Mouse (Mus musculus) thymus, adult 2 months (tissue): ENCODE results near the gene Gpc6. TPM values are rescaled to one million over a fixed set of nuclear protein-coding genes. Genes with fewer than 3 reads are reported as not detected.

Experiments
- DNase-seq: peaks from one replicate; pipeline ENCODE4 v3.0.0; 2021
- H3K27ac ChIP-seq: fragments of 200-500 bp; 2 replicates; pipeline ENCODE4 v1.5.1; 2012; ENCODE audit warnings: low read length, control low read depth; ENCODE audit not compliant: control insufficient read depth, insufficient read depth
- H3K27me3 ChIP-seq: fragments of 200-500 bp; 2 replicates; pipeline ENCODE4 v1.6.1; 2012; ENCODE audit warnings: mild to moderate bottlenecking, low read length, moderate library complexity, mixed read lengths; ENCODE audit not compliant: control insufficient read depth, insufficient read depth
- H3K36me3 ChIP-seq: fragments of 200-500 bp; 2 replicates; pipeline ENCODE4 v1.6.1; 2012; ENCODE audit warnings: mild to moderate bottlenecking, low read length, moderate library complexity; ENCODE audit not compliant: control insufficient read depth, insufficient read depth
- H3K4me1 ChIP-seq: fragments of 200-500 bp; replicated peaks from 2 replicates; pipeline ENCODE4 v1.6.1; 2012; ENCODE audit warnings: low read length; ENCODE audit not compliant: control insufficient read depth, insufficient read depth
- H3K4me3 ChIP-seq: fragments of 200-500 bp; 2 replicates; pipeline ENCODE4 v1.5.1; 2012; ENCODE audit warnings: mild to moderate bottlenecking, low read length, control low read depth, moderate library complexity; ENCODE audit not compliant: control insufficient read depth, insufficient read depth
- CTCF ChIP-seq: fragments of 200-500 bp; IDR thresholded peaks from 2 replicates; pipeline ENCODE4 v1.5.1; 2012; ENCODE audit warnings: mild to moderate bottlenecking, control low read depth, low read length, moderate library complexity, borderline replicate concordance; ENCODE audit not compliant: control insufficient read depth, poor library complexity, insufficient read depth; ENCODE audit errors: extremely low read depth
- POLR2A ChIP-seq: fragments of 200-500 bp; IDR thresholded peaks from 2 replicates; pipeline ENCODE4 v1.6.1; 2012; ENCODE audit warnings: mild to moderate bottlenecking, low read length, control low read depth, moderate library complexity; ENCODE audit not compliant: control insufficient read depth, poor library complexity, insufficient read depth; ENCODE audit errors: extremely low read depth
- WGBS: fragments of 180-500 bp; shearing (Covaris S2); methylation state at CpG from one replicate; pipeline ENCODE4 v1.1.7; 2018; 5-methylcytosine and 5-hydroxymethylcytosine counted together
- polyA plus RNA-seq: library from polyadenylated mRNA; depleted of rRNA; stranded (reverse); fragments of >200 nt; gene quantifications from 2 replicates; pipeline ENCODE4 v1.2.3, GENCODE M21; 2012

Gene Gpc6
- polyA plus RNA-seq, 1 experiment: 1.5 TPM

DNA sequence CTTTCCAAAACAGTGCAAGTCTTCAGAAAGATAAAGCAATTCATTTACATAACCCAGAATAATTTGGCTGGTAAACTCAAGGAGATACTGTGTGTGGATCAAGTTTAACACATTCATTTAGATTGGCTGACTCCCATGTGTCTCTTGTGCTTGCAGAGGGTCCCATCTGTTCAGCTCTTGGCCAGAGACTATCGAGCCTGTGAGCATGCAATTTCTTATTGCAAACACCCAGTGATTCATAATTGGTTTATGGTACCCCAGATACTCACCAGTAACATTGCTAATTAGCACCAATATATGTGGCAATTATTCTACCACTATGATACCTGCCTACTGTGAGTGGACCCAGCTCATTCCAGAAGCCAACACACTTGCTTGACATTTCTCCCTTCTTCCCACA lies 87.9 kb downstream of the Gpc6 start:
- Histone ChIP-seq H3K4me1 (no peaks in the 10 kb centered on the region), H3K4me3 (no peak overlapping the region), H3K27ac (no peak overlapping the region), H3K27me3 (no peaks in the 10 kb centered on the region), H3K36me3 (no peaks in the 10 kb centered on the region)
- TF ChIP-seq CTCF (no peak), POLR2A (no peak)
- 82% methylated on average over 1 of the region's 1 CpGs for WGBS
- DNase-seq: no peak

DNA sequence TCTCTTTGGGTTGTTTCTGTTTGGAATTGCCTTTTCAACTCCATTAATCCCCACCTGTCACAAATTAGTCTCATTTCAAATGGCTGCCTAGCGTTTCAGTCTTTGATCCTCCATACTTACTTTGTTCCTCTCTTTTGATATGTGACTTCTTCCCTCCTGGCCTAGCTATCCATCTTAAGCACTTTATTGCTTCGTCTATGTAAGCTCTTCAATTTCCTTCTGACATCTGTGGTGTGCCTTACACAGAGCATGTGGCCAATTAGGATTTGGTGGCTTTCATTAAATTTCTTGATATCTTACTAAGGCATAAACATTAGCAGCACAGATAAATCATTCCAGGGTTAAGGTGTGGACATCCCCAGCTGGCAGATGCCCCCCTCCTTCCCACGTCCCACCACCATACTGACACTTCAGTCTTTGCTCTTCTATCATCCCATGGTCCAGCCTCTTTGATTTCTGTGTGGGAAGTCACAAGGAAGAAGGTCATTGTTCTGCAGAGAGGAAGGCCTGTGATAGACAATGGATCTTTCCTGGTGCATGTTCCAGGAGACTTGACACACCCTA lies 88.5 kb downstream of the Gpc6 start:
- 75% methylated on average over 3 of the region's 3 CpGs for WGBS
- TF ChIP-seq POLR2A: no peak
- no peak for TF ChIP-seq CTCF
- DNase-seq: no peak
- Histone ChIP-seq H3K27me3 (no peaks in the 10 kb centered on the region), H3K4me1 (no peaks in the 10 kb centered on the region), H3K27ac (no peak overlapping the region), H3K36me3 (no peaks in the 10 kb centered on the region), H3K4me3 (no peak overlapping the region)

GRCm38 (mm10) chr14:117015333-117015922 lies 90.3 kb downstream of the Gpc6 start:
- Histone ChIP-seq H3K4me3 (no peak overlapping the region), H3K4me1 (no peaks in the 10 kb centered on the region), H3K27me3 (no peaks in the 10 kb centered on the region), H3K27ac (no peak overlapping the region), H3K36me3 (no peaks in the 10 kb centered on the region)
- WGBS: 71% methylated on average over 4 of the region's 4 CpGs
- TF ChIP-seq CTCF (no peak), POLR2A (no peak)
- DNase-seq: no peak

- H3K4me1 ChIP-seq: no peaks in the 10 kb centered on the region
- TF ChIP-seq POLR2A (no peak), CTCF (no peak)
- 81% methylated on average over 5 of the region's 5 CpGs for WGBS
- H3K27me3 ChIP-seq: no peaks in the 10 kb centered on the region
- H3K27ac ChIP-seq: no peak overlapping the region
- H3K4me3 ChIP-seq: no peak overlapping the region
- no peak for DNase-seq
- no peaks in the 10 kb centered on the region for H3K36me3 ChIP-seq
These were observed 97.2 kb downstream of the Gpc6 start for GRCm38 (mm10) chr14:117022180-117022799.

DNA sequence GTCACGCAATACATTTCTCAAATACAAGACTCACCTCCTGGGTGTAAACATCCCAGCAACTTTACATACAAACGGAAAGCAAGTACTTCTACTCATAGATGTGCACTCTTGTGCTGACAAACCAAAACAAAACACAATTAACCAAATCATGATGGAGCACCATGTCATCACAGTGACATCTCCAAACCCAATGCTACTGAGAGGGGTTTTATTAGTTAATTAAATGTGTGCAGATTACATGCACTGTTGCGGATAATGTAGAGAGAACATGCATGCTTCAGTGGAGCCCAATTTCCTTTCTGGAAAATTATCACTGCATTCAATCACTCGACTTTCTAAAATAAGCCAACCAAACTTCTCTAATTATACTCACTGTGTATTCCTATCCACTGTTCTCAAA lies 109.0 kb downstream of the Gpc6 start:
- 88% methylated on average over 4 of the region's 4 CpGs for WGBS
- Histone ChIP-seq H3K36me3 (no peaks in the 10 kb centered on the region), H3K27ac (no peak overlapping the region), H3K4me1 (no peaks in the 10 kb centered on the region), H3K27me3 (no peaks in the 10 kb centered on the region), H3K4me3 (no peak overlapping the region)
- DNase-seq: no peak
- no peak for TF ChIP-seq CTCF
- TF ChIP-seq POLR2A: no peak

- H3K27ac ChIP-seq: no peak overlapping the region
- no peaks in the 10 kb centered on the region for H3K36me3 ChIP-seq
- no peak for DNase-seq
- WGBS: 95% methylated on average over 5 of the region's 5 CpGs
- H3K4me1 ChIP-seq: no peaks in the 10 kb centered on the region
- H3K27me3 ChIP-seq: no peaks in the 10 kb centered on the region
- no peak overlapping the region for H3K4me3 ChIP-seq
- TF ChIP-seq POLR2A: no peak
- no peak for TF ChIP-seq CTCF
These were observed 115.9 kb downstream of the Gpc6 start for GRCm38 (mm10) chr14:117041017-117041416.

DNA sequence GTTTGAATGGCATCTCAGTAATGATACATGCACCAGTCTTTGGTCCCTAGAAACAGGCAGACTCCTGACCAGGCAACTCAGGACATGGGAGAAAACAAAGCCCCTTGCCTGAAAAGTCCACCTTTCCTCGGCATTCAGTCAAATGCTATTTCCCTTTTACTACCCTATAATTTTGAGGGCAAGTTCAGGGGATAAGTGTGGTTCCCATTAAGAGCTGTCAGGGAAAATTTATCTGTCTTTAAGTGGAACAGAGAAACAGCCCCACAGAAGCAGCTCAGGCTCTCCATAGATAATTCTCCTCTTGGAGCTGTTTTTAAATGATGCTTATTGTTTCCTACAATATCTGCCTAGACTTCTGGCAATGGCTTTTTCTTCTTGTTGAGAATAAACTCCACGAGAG lies 123.8 kb downstream of the Gpc6 start:
- TF ChIP-seq POLR2A: no peak
- no peak for TF ChIP-seq CTCF
- WGBS: 56% methylated on average over 2 of the region's 2 CpGs
- no peaks in the 10 kb centered on the region for H3K27me3 ChIP-seq

DNA sequence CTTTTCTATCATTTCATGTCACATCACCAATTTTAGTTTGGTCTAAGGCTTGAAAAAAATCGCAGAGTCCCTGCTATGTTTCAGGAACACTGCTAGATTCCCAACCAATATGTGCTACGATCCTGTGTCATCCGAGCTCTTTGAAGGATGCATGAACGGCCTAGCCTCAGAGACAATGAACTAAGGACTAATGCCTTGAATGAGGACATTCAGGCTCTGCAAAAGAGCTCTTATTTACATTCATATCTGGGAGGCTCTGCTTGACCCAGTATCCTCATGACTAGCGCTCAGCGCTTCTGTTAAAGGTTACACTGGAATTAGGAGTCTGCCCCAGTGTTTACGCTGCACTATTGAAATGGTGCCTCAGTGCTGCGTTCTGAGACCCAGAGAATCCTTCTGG lies 125.8 kb downstream of the Gpc6 start:
- no peak for DNase-seq
- Histone ChIP-seq H3K27me3 (no peaks in the 10 kb centered on the region), H3K27ac (no peak overlapping the region), H3K36me3 (no peaks in the 10 kb centered on the region), H3K4me3 (no peak overlapping the region), H3K4me1 (no peaks in the 10 kb centered on the region)
- no peak for TF ChIP-seq CTCF
- no peak for TF ChIP-seq POLR2A
- 90% methylated on average over 8 of the region's 8 CpGs for WGBS

More for the DNA sequence above, 123.8 kb downstream of the Gpc6 start:
- no peak overlapping the region for H3K4me3 ChIP-seq
- H3K36me3 ChIP-seq: no peaks in the 10 kb centered on the region
- no peak for DNase-seq
- H3K4me1 ChIP-seq: no peaks in the 10 kb centered on the region
- H3K27ac ChIP-seq: no peak overlapping the region
